Mouse (Mus musculus): ENCODE data around the gene Auts2. TPM values are rescaled to one million over a fixed set of nuclear protein-coding genes. Genes with fewer than 3 reads are reported as not detected.

The Auts2 gene
- polyA plus RNA-seq, 1 experiment from 2014 or later = 7.5 TPM

GRCm38 (mm10) chr5:131803609-131804008 is 739.5 kb downstream of the Auts2 start:
- no peak for TF ChIP-seq CTCF (IDR thresholded peaks at IDR 0.05; ENCODE audit: low read depth)
- no peaks in the 10 kb centered on the region for H3K9me3 ChIP-seq (replicated peaks; ENCODE audit: low read length)
- H3K4me3 ChIP-seq (replicated peaks; ENCODE audit: low read depth, low read length) = no peak overlapping the region
- no peaks in the 10 kb centered on the region for H3K36me3 ChIP-seq (ENCODE audit: insufficient read depth, low read length)
- H3K4me1 ChIP-seq (replicated peaks; ENCODE audit: insufficient read depth, low read length) = peaks cover 6% of the 10 kb centered on the region; the same call in 1 of the 2 replicates
- 65% methylated on average over 10 of the region's 10 CpGs for WGBS
- ATAC-seq (replicated peaks; ENCODE audit: low FRiP score, low read depth) (no peak), DNase-seq (ENCODE audit: low spot score) (no peak)
- H3K27me3 ChIP-seq (ENCODE audit: insufficient read depth, low read length) = no peaks in the 10 kb centered on the region
- no peak overlapping the region for H3K27ac ChIP-seq
- no peak overlapping the region for H3K9ac ChIP-seq (ENCODE audit: low read depth, low read length)
- H3K4me2 ChIP-seq (ENCODE audit: low read length) = no peak overlapping the region

- DNase-seq (ENCODE audit: low spot score) (peak; percentile 79), ATAC-seq (replicated peaks; ENCODE audit: low FRiP score, low read depth) (no peak; the same call in 1 of the 2 replicates)
- Histone ChIP-seq H3K27ac (no peak overlapping the region), H3K9ac (ENCODE audit: low read depth, low read length) (no peak overlapping the region), H3K36me3 (ENCODE audit: insufficient read depth, low read length) (no peaks in the 10 kb centered on the region), H3K27me3 (ENCODE audit: insufficient read depth, low read length) (no peaks in the 10 kb centered on the region), H3K9me3 (replicated peaks; ENCODE audit: low read length) (no peaks in the 10 kb centered on the region), H3K4me3 (replicated peaks; ENCODE audit: low read depth, low read length) (no peak overlapping the region), H3K4me1 (replicated peaks; ENCODE audit: insufficient read depth, low read length) (peaks cover 6% of the 10 kb centered on the region; the same call in 1 of the 2 replicates), H3K4me2 (ENCODE audit: low read length) (no peak overlapping the region)
- WGBS = 31% methylated on average over 6 of the region's 6 CpGs
- TF ChIP-seq CTCF (IDR thresholded peaks at IDR 0.05; ENCODE audit: low read depth) = no peak
Observed at GRCm38 (mm10) chr5:131802340-131803036, 740.7 kb downstream of the Auts2 start.

DNA sequence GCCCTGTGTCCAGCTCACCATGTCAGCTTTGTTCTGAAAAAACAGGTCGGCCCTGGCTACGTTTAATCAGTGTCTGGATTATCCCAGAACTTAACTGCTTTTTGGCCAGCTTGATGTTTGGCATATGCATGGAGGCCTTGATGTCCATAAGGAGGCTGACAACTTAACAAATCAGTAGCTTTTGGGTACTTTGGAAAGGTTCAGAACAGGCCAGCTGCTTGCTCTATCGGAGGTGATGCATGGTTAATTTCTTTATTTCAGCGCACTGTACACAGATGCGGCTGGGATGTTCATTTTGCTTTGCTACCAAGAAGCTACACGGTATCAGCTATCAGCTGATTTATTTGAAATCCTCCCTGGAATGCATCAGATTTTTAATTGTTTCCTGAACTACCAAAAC is 741.2 kb downstream of the Auts2 start:
- Histone ChIP-seq H3K36me3 (ENCODE audit: insufficient read depth, low read length) (no peaks in the 10 kb centered on the region), H3K4me3 (replicated peaks; ENCODE audit: low read depth, low read length) (no peak overlapping the region), H3K27me3 (ENCODE audit: insufficient read depth, low read length) (no peaks in the 10 kb centered on the region), H3K9me3 (replicated peaks; ENCODE audit: low read length) (no peaks in the 10 kb centered on the region), H3K4me1 (replicated peaks; ENCODE audit: insufficient read depth, low read length) (peaks cover 6% of the 10 kb centered on the region; the same call in 1 of the 2 replicates), H3K27ac (no peak overlapping the region), H3K9ac (ENCODE audit: low read depth, low read length) (no peak overlapping the region), H3K4me2 (ENCODE audit: low read length) (no peak overlapping the region)
- no peak for TF ChIP-seq CTCF (IDR thresholded peaks at IDR 0.05; ENCODE audit: low read depth)
- ATAC-seq (replicated peaks; ENCODE audit: low FRiP score, low read depth) (no peak; the same call in 1 of the 2 replicates), DNase-seq (ENCODE audit: low spot score) (no peak)
- WGBS = 31% methylated on average over 6 of the region's 6 CpGs

GRCm38 (mm10) chr5:131798373-131798772 is 744.8 kb downstream of the Auts2 start:
- no peak for DNase-seq (ENCODE audit: low spot score)
- H3K4me1 ChIP-seq (replicated peaks; ENCODE audit: insufficient read depth, low read length) = peaks cover 6% of the 10 kb centered on the region; the same call in 1 of the 2 replicates
- H3K4me3 ChIP-seq (replicated peaks; ENCODE audit: low read depth, low read length) = no peak overlapping the region
- no peaks in the 10 kb centered on the region for H3K9me3 ChIP-seq (replicated peaks; ENCODE audit: low read length)
- no peaks in the 10 kb centered on the region for H3K36me3 ChIP-seq (ENCODE audit: insufficient read depth, low read length)
- no peak overlapping the region for H3K27ac ChIP-seq
- no peak for TF ChIP-seq CTCF (IDR thresholded peaks at IDR 0.05; ENCODE audit: low read depth)
- WGBS = 85% methylated on average over 5 of the region's 5 CpGs
- H3K27me3 ChIP-seq (ENCODE audit: insufficient read depth, low read length) = no peaks in the 10 kb centered on the region
- no peak overlapping the region for H3K9ac ChIP-seq (ENCODE audit: low read depth, low read length)
- H3K4me2 ChIP-seq (ENCODE audit: low read length) = no peak overlapping the region
- no peak for ATAC-seq (replicated peaks; ENCODE audit: low FRiP score, low read depth)

DNA sequence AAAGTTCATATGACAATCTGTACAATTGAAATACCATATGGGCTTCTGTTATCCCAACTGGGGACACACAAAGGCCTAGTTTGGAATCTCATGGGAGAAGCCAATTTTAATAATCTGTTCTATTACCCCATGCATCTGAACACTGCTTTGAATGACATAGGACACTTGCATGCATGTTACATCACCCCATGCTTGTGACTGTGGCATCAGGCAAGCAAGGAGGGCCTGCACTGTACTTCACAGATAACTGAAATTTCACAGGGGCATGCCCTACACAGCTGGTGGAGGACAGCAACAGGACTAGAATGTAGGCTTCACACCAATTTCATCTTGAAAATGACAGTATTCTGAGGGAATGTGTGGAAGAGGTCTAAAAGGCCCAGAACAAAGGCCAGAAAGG is 746.1 kb downstream of the Auts2 start:
- no peak overlapping the region for H3K9ac ChIP-seq (ENCODE audit: low read depth, low read length)
- no peak overlapping the region for H3K4me2 ChIP-seq (ENCODE audit: low read length)
- H3K27me3 ChIP-seq (ENCODE audit: insufficient read depth, low read length) = no peaks in the 10 kb centered on the region
- no peak overlapping the region for H3K4me3 ChIP-seq (replicated peaks; ENCODE audit: low read depth, low read length)
- no peaks in the 10 kb centered on the region for H3K36me3 ChIP-seq (ENCODE audit: insufficient read depth, low read length)
- H3K9me3 ChIP-seq (replicated peaks; ENCODE audit: low read length) = no peaks in the 10 kb centered on the region
- no peak for ATAC-seq (replicated peaks; ENCODE audit: low FRiP score, low read depth)
- DNase-seq (ENCODE audit: low spot score) = no peak
- H3K4me1 ChIP-seq (replicated peaks; ENCODE audit: insufficient read depth, low read length) = no peaks in the 10 kb centered on the region
- TF ChIP-seq CTCF (IDR thresholded peaks at IDR 0.05; ENCODE audit: low read depth) = no peak
- no peak overlapping the region for H3K27ac ChIP-seq

- DNase-seq (ENCODE audit: low spot score) (no peak), ATAC-seq (replicated peaks; ENCODE audit: low FRiP score, low read depth) (no peak)
- Histone ChIP-seq H3K9me3 (replicated peaks; ENCODE audit: low read length) (no peaks in the 10 kb centered on the region), H3K4me3 (replicated peaks; ENCODE audit: low read depth, low read length) (no peak overlapping the region), H3K4me1 (replicated peaks; ENCODE audit: insufficient read depth, low read length) (no peaks in the 10 kb centered on the region), H3K36me3 (ENCODE audit: insufficient read depth, low read length) (no peaks in the 10 kb centered on the region), H3K27me3 (ENCODE audit: insufficient read depth, low read length) (no peaks in the 10 kb centered on the region), H3K9ac (ENCODE audit: low read depth, low read length) (no peak overlapping the region), H3K4me2 (ENCODE audit: low read length) (no peak overlapping the region), H3K27ac (no peak overlapping the region)
- 71% methylated on average over 18 of the region's 18 CpGs for WGBS
- TF ChIP-seq CTCF (IDR thresholded peaks at IDR 0.05; ENCODE audit: low read depth) = peak; percentile 26; the same call in 1 of the 2 replicates
Observed at GRCm38 (mm10) chr5:131794411-131795133, 748.6 kb downstream of the Auts2 start.

Data from kidney, postnatal 0 days (tissue).